Comparison of ENCODE assay signal across 8 mouse cellular contexts in genomic region chr12:73044221-73045045, GRCm38 (mm10). TPM values are rescaled to one million over a fixed set of nuclear protein-coding genes. Genes with fewer than 3 reads are reported as not detected.
DNase-seq lines count a peak whose midpoint lies in the region; ATAC-seq and TF ChIP-seq lines count a peak whose summit lies in the region.

No protein-coding gene starts in this region.

- H3K27ac ChIP-seq in forebrain, postnatal 0 days (ENCODE audit: low read depth, low read length) = no peak overlapping the region

- peak; percentile 65 for DNase-seq in kidney, adult 18-20 months
- DNase-seq in kidney, adult 8-10 months = no peak
- DNase-seq in Muller cell, postnatal 12 days (ENCODE audit: inconsistent ontology term) = peak; percentile 66
- DNase-seq in forebrain, postnatal 0 days = peak; percentile 52
- DNase-seq in induced T-regulatory cell, adult 2 months (ENCODE audit: low read depth) = peak; percentile 44
- DNase-seq in lung, postnatal 4 days = peak; percentile 30 to 54
- DNase-seq in MN1 (ENCODE audit: low spot score) = no peak
- no peak for DNase-seq in left cerebral cortex, adult 9 months (ENCODE audit: low spot score in 2 of 2)

- H3K36me3 ChIP-seq in forebrain, postnatal 0 days (ENCODE audit: insufficient read depth) = no peaks in the 10 kb centered on the region

- H3K9me3 ChIP-seq in forebrain, postnatal 0 days (ENCODE audit: low read length) = no peaks in the 10 kb centered on the region

- no peak for TF ChIP-seq CTCF in forebrain, postnatal 0 days (IDR thresholded peaks at IDR 0.05; ENCODE audit: low read depth)

- H3K4me3 ChIP-seq in forebrain, postnatal 0 days (ENCODE audit: low read depth, low read length) = peak overlapping the region; percentile 22

- peak; percentile 32; the same call in 1 of the 2 replicates for ATAC-seq in forebrain, postnatal 0 days

- H3K4me1 ChIP-seq in forebrain, postnatal 0 days (ENCODE audit: insufficient read depth) = no peaks in the 10 kb centered on the region

- H3K27me3 ChIP-seq in forebrain, postnatal 0 days (ENCODE audit: insufficient read depth, low read length) = peaks cover 87% of the 10 kb centered on the region

- peak overlapping the region; percentile 38 for H3K4me2 ChIP-seq in forebrain, postnatal 0 days (ENCODE audit: low read depth)

- H3K9ac ChIP-seq in forebrain, postnatal 0 days = no peak overlapping the region

- 4% methylated on average over 50 of the region's 53 CpGs for WGBS in forebrain, postnatal 0 days

RNA-seq across cellular contexts. Expression of gene Six1, which starts 9.3 kb away (rescaled TPM):
- 0.62 and 0.77 TPM in 2 replicates for total RNA-seq in forebrain, postnatal 0 days (2014; rRNA removed)
- 0.65 TPM in 2 replicates for polyA plus RNA-seq in forebrain, postnatal 0 days (2015; fragmentation: Nextera tagmentation; extraction: Ambion mirVana)

Comparison
In these comparisons a context has a peak if more than half of its experiments do, and no peak if none do; other contexts are left out.
1. DNase-seq: peak in kidney, adult 18-20 months (single experiment), Muller cell, postnatal 12 days (single experiment), forebrain, postnatal 0 days (single experiment), induced T-regulatory cell, adult 2 months (single experiment) and lung, postnatal 4 days (2 of 2); none in kidney, adult 8-10 months (0 of 2), MN1 (single experiment) and left cerebral cortex, adult 9 months (0 of 2).